Mouse (Mus musculus) frontal cortex, postnatal 36 days (tissue): ENCODE data around the gene Gpr18.

Experiments
- DNase-seq, 2 experiments: peaks; one replicate each; pipeline ENCODE4 v3.0.0; 2022; ENCODE audit warnings: low spot score in 2 of 2

The Gpr18 gene

DNA sequence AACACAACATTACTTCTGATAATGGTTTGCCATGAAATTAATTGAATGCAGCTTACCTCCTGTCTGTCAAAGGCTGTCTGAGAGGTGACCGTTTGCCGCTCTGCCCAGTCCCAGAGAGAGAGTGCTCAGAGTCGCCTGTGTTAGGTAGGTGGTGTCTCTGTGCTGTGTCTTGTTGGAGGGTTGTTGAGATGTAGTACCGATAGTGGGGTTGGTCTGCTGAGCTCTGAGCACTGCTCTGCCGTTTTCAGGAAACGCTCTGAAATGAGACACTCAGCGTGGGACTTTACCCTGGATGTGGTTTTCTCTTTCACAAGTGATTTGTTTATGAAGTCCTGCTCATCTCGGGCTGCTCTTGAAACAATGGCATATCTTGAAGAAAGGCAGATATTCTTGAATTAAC, at the start of gene Gpr18:
TSS of gene Gpr18 (minus strand) at position 161 of the 400 bp plus-strand sequence.
- no peak for DNase-seq

- DNase-seq = no peak
Measured at GRCm38 (mm10) chr14:121964990-121965389, 49.4 kb upstream of the Gpr18 start, which contains the start of gene Gpr183. Gpr183 (minus strand) TSS chr14:121965195.

- DNase-seq = no peak
Measured at GRCm38 (mm10) chr14:121963942-121964335, 48.4 kb upstream of the Gpr18 start.

GRCm38 (mm10) chr14:121963251-121963941, 47.8 kb upstream of the Gpr18 start:
- no peak for DNase-seq

GRCm38 (mm10) chr14:121962128-121962890, 46.7 kb upstream of the Gpr18 start:
- DNase-seq = no peak

GRCm38 (mm10) chr14:121961496-121962127, 46.0 kb upstream of the Gpr18 start:
- no peak for DNase-seq

DNA sequence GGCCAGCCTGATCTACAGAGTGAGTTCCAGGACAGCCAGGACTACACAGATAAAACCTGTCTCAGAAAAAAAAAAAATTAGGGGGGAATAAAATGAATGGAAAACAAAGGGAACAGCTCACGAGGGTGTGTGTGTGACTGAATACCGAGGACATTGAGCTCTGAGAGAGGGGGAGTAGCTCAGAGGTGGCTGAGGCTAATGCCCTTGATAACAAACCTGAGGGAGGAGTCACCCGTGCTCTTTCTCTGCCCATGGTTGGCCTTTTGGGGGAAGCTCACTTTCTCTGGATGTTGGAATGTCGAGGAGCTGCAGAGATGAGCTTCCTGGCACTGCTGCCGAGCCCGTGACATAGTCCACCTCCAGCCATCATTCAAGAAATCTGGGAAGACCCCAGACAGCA, 45.4 kb upstream of the Gpr18 start:
- DNase-seq = no peak

DNA sequence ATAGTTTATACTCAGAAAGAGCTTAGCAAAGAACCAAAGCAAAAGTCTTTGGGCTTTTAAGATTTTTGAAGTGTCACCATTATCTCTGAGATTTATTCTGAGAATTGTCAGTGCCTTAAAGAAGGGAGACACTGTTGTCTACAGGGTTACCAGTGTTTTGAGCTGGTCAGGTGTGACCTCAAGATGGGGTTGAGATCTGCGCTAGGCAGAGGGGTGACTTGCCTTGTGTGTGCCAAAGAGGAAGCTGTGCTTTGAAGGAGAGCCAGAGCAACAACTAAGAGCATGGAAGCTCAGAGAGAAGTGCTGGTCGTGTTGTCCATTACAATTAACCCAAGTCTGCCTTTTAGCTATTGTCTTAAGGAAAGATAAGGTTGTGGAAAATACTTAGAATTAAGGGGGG, 45.0 kb upstream of the Gpr18 start:
- DNase-seq = no peak

DNA sequence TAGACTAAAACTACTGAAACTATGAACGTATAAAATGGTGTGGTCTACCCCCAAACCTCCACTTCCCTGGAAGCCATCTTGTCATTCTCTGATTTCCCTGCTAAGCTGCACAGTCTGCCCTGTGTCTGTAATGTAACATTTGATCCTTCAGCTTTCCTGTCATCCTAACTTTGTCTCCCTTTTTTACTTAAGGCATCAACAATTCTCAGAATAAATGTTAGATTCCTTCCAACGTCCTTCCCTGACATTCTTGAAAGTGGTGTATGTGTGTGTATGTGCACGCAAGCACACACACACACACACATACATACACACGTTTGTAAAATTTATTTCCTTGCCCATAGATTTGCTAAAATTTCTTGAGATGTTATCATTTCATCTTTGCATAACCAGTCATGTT, 44.5 kb upstream of the Gpr18 start:
- DNase-seq = no peak

GRCm38 (mm10) chr14:121959538-121959980, 44.0 kb upstream of the Gpr18 start:
- no peak for DNase-seq

DNA sequence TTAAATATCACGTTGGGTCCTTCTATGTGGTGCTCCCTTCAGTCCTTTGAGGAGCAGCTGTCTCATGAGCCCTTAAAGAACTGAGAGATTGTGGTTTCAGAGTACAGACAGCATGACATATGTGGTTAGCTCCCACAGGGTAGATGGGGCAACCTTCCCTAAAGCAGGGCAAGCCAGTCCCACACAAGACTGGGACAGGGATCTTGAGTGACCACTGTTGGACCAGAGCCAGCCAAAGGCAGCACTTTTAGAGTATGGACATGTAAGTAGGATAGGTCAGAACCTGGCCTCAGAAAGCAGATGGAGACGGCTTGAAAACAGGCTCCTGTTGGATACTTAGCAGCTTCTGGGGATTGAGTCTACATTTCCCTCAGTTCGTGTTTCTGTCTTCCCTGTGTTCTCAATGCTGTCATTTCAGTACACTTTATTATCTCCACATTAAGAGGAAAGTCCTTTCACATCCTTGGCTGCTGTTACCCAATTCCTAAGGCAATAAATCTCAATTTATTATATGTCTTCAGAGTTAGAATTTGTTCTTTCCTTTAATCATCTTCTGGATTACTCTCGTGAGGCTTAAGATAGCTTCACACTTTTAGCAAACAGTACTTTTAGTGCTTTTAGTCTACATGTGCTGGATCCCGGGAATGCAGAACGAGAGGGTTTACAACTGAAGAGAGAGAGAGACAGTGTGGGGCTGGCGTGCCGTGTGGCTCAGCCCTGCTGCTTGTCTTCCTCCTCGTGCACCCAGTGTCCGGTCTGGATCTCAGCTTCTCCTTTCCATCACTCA, 43.4 kb upstream of the Gpr18 start:
- no peak for DNase-seq

GRCm38 (mm10) chr14:121958041-121958750, 42.6 kb upstream of the Gpr18 start:
- no peak for DNase-seq

DNA sequence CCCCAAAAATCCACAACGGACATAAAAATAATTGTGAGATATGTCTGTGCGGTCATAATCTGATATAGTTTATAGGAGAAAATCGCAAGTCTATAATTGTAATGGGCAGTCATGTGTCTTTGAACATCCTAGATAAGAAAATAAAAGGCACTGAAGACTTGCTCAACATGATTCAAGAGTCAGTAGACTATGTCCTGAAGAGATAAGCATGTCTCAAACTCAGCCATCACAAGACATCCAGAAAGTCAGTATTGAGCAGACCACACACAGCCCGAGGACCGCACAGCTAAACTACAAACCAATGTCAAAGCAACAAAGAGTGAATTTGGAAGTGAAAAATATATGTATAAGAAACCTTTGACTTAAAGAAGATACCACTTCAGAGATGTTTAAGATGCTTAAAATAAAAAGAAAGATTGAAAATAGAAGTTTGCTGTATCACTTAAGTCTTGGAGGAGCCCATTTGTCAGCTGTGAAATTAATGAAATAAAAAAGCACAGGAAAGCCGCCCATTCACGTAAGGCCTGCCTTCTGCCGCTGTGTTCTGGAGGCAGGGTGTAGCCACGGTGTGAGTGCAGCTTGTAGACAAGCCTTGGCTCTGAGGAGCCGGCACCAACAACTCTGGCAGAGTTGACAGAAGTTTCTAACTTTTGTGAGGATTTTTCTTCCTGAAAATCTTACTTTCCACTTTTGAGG, 41.7 kb upstream of the Gpr18 start:
- no peak for DNase-seq

- no peak for DNase-seq
Measured at GRCm38 (mm10) chr14:121956291-121956690, 40.7 kb upstream of the Gpr18 start.

DNA sequence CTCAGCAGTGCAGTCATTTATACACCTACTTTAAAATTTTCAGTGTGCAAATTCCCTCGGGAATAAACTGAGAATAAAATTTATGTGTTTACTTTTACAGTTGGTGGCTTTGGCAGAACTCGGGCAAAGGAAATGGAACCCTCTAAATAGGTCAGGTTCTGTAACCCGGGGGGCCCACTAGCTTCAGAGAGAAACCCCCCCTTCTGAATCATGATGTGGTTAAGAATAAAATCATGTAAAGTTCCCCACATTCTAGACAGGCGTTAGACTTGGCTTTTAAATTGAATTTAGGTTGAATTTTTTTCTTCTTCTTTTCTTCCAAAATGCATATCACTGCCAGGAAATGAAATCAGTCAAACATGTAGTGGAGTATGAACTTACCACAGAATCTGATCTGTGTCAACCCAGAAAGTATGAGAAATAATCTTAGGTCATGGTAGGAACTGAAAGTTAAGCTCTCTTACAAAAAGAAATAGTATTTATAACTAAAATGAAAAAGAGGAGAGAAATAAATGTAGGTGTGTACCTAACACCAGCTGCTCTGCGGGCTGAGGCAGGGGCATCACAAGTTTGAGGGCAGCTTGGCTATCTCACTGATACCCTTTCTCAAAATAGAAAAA, 39.7 kb upstream of the Gpr18 start:
- DNase-seq = no peak

DNA sequence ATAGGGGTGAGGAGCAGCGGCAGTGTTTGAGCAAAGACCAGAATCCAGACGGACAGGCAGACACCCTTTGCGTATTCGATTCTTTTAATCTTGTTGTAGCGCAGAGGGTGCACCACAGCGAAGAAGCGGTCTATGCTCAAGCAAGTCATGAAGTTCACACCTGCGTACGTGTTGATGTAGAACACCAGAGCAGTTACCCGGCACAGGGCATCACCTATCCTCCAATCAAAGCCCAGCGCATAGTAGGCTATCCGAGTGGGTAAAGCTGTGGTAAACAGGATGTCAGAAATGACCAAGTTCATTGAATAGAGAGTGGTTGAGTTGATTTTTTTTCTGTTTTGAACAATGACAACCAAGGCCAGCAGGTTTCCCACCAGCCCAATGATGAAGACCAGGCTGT, 39.0 kb upstream of the Gpr18 start:
- DNase-seq = no peak

DNA sequence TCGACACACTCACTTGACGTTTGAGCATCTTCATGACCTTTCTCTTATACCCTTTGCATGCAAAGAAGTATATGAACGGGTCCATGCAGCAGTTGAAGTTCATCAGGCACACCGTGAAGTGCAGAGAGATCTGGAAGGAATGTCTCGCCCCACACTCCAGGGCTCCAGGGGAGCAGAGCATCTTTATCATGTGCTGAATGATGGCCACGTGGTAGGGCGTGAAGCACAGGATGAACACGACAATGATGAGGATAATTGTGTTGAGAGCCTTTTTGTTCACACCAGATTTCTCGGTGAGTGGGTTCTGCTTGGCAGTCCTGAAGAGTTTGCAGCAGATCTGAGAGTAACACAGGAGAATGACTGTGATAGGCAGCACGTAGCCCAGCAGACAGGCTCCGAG, 38.5 kb upstream of the Gpr18 start:
- no peak for DNase-seq

DNA sequence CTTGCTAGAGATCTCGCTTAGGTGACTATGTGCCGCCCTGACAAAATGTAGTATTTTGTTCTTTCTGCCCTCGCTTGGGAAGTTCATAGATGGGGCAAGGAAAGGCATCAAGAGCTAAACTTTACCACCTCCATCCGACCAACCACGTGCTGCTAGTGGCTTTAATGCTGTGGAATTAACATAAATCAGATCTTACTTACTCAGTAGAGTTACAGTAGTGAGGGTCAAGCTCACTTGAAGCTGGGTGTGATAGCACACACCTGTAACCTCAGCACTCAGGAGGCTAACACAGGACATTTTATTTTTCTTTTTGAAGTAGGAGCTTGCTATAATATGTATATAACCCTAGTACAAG, 36.4 kb upstream of the Gpr18 start:
- no peak for DNase-seq

- DNase-seq = no peak
Measured at GRCm38 (mm10) chr14:121951399-121952045, 35.9 kb upstream of the Gpr18 start.

DNA sequence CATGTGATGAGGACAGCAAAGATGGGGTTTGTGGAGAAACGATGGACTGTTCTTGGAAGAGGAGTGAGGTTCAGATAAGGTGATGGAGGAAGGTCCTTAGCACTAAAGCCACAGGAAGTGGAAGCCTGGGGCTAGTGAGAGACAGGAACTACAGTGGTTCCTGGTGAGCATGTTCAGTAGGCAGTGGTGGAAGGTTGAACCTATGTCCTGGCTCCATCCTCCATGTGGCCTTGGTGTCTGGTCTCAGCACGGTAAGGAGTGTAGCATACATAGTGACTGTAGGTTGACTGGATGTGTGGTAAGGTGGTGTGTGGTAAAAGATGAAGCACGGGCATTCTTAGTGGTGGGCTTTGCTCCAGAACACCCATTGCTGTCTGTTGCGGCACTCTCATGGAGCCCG, 34.3 kb upstream of the Gpr18 start:
- no peak for DNase-seq
